Mouse (Mus musculus): ENCODE measurements around the gene Paqr4.

- TF ChIP-seq EP300 (optimal IDR thresholded peaks at IDR 0.05) = no peak
- no peak for TF ChIP-seq CTCF (IDR thresholded peaks at IDR 0.05; ENCODE audit: low read depth)
Observed at GRCm38 (mm10) chr17:23721886-23722285, 18.8 kb downstream of the Paqr4 start.

All from stomach, postnatal 0 days (tissue).